Mouse (Mus musculus) midbrain, embryonic 16.5 days (tissue): Measurements from ENCODE around the gene Riok1. TPM values are rescaled to one million over a fixed set of nuclear protein-coding genes. Genes with fewer than 3 reads are reported as not detected.

Experiments
- ATAC-seq: fragments of 200-750 bp; cut with Nextera tagmentation; 2 replicates; pipeline ENCODE4 v1.8.0; 2017; ENCODE audit warnings: moderate TSS enrichment
- H3K27ac ChIP-seq: fragments of 300-500 bp; sonication (generic); 2 replicates; pipeline ENCODE4 v1.5.1; 2014; ENCODE audit warnings: mild to moderate bottlenecking, low read length, mixed read lengths
- H3K27me3 ChIP-seq: fragments of 300-500 bp; sonication (generic); 2 replicates; pipeline ENCODE4 v1.6.1; 2014; ENCODE audit warnings: low read depth, low read length, mixed read lengths; ENCODE audit not compliant: control insufficient read depth, insufficient read depth
- H3K36me3 ChIP-seq: fragments of 300-500 bp; sonication (generic); 2 replicates; pipeline ENCODE4 v1.6.1; 2014; ENCODE audit warnings: mild to moderate bottlenecking, low read length, moderate library complexity, mixed read lengths; ENCODE audit not compliant: control insufficient read depth, insufficient read depth
- H3K4me1 ChIP-seq: fragments of 300-500 bp; sonication (generic); 2 replicates; pipeline ENCODE4 v1.6.1; 2014; ENCODE audit warnings: mild to moderate bottlenecking, low read length, mixed read lengths; ENCODE audit not compliant: control insufficient read depth, insufficient read depth
- H3K4me2 ChIP-seq: fragments of 300-500 bp; sonication (generic); 2 replicates; pipeline ENCODE4 v1.6.1; 2014; ENCODE audit warnings: mild to moderate bottlenecking, low read length, mixed read lengths
- H3K4me3 ChIP-seq: fragments of 300-500 bp; sonication (generic); 2 replicates; pipeline ENCODE4 v1.5.1; 2014; ENCODE audit warnings: low read depth, mild to moderate bottlenecking, low read length, moderate library complexity, mixed read lengths
- H3K9ac ChIP-seq: fragments of 300-500 bp; sonication (generic); 2 replicates; pipeline ENCODE4 v1.6.1; 2014; ENCODE audit warnings: low read depth, low read length, mixed read lengths
- H3K9me3 ChIP-seq: fragments of 300-500 bp; sonication (generic); replicated peaks from 2 replicates; pipeline ENCODE4 v1.6.1; 2014; ENCODE audit warnings: mild to moderate bottlenecking, low read length, mixed read lengths; ENCODE audit not compliant: control insufficient read depth, poor library complexity, severe bottlenecking
- WGBS: fragments of 180-500 bp; shearing (Covaris S2); extraction: QIAGEN DNeasy Blood & Tissue Kit; methylation state at CpG from one replicate; pipeline ENCODE4 v1.1.7; 2014; 5-methylcytosine and 5-hydroxymethylcytosine counted together
- polyA plus RNA-seq: library from polyadenylated mRNA; unstranded; fragments of >200 nt; fragmentation: Nextera tagmentation; extraction: Ambion mirVana; gene quantifications from 2 replicates; pipeline ENCODE4 v1.2.1, GENCODE M21; 2015

Gene Riok1
- polyA plus RNA-seq, 1 experiment from 2014 or later, result 53.4 TPM

DNA sequence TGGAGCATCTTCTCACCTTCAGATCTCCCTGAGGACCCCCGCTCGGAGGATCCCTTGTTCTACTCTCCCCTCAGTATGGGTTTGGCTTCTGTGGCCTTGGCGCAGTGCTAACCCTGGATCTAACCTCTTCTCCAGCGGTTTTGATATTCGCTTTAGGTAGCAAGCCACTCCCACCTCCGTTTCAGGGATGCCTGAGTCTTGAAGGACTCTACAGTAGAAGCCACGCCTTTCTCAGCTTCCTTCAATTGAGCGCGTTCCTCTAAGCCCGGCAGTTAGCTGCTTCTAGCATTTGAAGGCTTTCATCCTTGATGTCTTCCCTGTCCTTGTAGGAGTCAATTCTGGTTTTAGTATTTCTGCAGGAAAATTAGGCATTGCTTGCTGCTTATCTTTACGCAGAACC is 40.3 kb downstream of the Riok1 start:
- Histone ChIP-seq H3K4me3 (no peak overlapping the region), H3K4me2 (no peak overlapping the region), H3K9me3 (no peaks in the 10 kb centered on the region), H3K9ac (no peak overlapping the region), H3K36me3 (no peaks in the 10 kb centered on the region), H3K27me3 (no peaks in the 10 kb centered on the region), H3K27ac (no peak overlapping the region), H3K4me1 (no peaks in the 10 kb centered on the region)
- ATAC-seq, result no peak
- 27% methylated on average over 11 of the region's 11 CpGs for WGBS

DNA sequence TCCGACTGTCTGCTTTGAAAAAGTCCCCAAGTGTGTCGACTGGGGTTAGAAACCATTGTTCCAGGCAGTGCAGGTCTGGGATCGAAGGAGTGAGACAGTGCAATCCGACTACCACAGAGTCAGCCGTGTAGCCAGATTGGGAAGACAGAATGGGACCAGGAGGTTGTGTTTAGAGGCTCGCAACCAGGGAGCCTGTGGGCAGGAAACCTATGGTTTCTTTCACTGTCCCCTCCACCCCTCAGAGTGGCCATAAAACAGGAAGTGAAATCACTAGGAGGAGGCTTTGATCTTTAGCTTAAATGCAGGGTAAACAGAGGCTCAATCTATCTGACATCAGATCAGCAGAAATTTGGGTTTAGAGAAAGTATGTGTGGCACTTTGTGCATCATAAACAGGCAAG is 42.0 kb downstream of the Riok1 start:
- Histone ChIP-seq H3K36me3 (no peaks in the 10 kb centered on the region), H3K9me3 (no peaks in the 10 kb centered on the region), H3K9ac (no peak overlapping the region), H3K4me3 (no peak overlapping the region), H3K27me3 (no peaks in the 10 kb centered on the region), H3K27ac (no peak overlapping the region), H3K4me2 (no peak overlapping the region), H3K4me1 (no peaks in the 10 kb centered on the region)
- ATAC-seq, result no peak
- 24% methylated on average over 6 of the region's 6 CpGs for WGBS

- Histone ChIP-seq H3K27me3 (no peaks in the 10 kb centered on the region), H3K9me3 (no peaks in the 10 kb centered on the region), H3K4me2 (no peak overlapping the region), H3K36me3 (no peaks in the 10 kb centered on the region), H3K4me1 (no peaks in the 10 kb centered on the region), H3K9ac (no peak overlapping the region), H3K4me3 (no peak overlapping the region), H3K27ac (no peak overlapping the region)
- no peak for ATAC-seq
- WGBS, result 90% methylated on average over 5 of the region's 5 CpGs
Measured at GRCm38 (mm10) chr13:38079366-38079765, 42.6 kb downstream of the Riok1 start.

DNA sequence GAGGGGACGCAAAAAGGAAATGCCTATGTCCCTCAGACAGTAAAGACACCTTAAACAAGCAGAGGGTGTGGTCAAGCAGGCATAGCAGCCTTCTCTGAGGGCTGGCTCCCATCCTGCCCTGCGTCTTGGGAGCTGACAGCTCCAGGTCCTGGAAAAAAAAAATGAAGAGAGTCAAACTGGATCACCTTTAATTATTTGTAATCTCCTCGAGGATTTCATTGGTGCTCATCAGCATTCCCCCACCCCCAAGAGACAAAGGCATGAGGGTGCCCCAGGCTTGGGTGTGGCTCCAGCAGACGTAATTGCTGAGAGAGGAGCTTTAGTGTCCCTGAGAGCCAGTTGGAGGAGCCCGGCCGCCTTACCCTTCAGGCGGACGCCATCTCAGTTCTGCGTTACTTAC is 43.2 kb downstream of the Riok1 start:
- 57% methylated on average over 9 of the region's 9 CpGs for WGBS

DNA sequence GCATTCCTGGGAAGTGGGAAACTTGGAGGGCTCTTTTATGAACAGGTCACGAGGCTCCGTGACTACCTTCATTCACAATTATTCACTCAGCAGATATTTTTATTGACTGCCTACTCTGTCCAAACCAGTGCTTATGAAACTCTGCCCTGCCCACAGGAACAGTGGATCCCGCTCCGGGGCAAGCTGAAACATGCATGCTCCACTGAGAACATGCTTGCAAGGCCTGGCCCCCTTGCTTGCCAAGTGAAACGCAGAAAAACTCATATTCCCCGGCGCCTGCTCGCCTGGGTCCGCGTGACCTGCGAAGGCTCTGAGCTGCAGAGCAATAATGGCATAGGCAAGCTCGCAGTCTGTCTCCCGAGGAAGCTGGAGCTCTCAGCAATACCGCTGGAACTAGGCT is 43.9 kb downstream of the Riok1 start:
- H3K27me3 ChIP-seq, result no peaks in the 10 kb centered on the region
- H3K27ac ChIP-seq, result no peak overlapping the region
- 86% methylated on average over 14 of the region's 14 CpGs for WGBS
- H3K9ac ChIP-seq, result no peak overlapping the region
- H3K9me3 ChIP-seq, result no peaks in the 10 kb centered on the region
- no peak overlapping the region for H3K4me2 ChIP-seq
- no peak for ATAC-seq
- H3K36me3 ChIP-seq, result no peaks in the 10 kb centered on the region
- H3K4me3 ChIP-seq, result no peak overlapping the region
- H3K4me1 ChIP-seq, result no peaks in the 10 kb centered on the region

More for the DNA sequence above, 43.2 kb downstream of the Riok1 start:
- Histone ChIP-seq H3K27me3 (no peaks in the 10 kb centered on the region), H3K4me1 (no peaks in the 10 kb centered on the region), H3K27ac (no peak overlapping the region), H3K9ac (no peak overlapping the region), H3K4me2 (no peak overlapping the region), H3K4me3 (no peak overlapping the region), H3K36me3 (no peaks in the 10 kb centered on the region), H3K9me3 (no peaks in the 10 kb centered on the region)
- no peak for ATAC-seq

DNA sequence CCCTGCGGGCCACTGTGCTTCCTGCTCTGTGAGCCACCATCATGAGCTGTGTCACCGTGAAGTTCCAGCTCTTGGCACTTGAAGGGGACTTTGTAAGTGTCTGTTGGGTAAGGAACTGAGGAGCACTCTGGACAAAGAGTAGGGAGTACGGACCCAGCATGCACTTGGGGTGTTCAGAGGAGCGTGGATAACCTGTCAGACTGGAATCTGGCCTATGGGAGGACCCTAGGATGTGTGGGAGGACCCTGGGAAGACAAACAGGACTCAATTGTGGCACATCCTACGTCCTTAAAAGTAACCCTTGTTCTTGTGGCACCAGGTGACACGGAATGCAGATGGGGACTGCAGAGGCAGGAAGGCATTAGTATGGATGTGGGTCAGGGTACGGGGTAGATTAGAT is 44.4 kb downstream of the Riok1 start:
- no peaks in the 10 kb centered on the region for H3K36me3 ChIP-seq
- 82% methylated on average over 7 of the region's 7 CpGs for WGBS
- no peak overlapping the region for H3K4me2 ChIP-seq
- H3K27me3 ChIP-seq, result no peaks in the 10 kb centered on the region
- ATAC-seq, result no peak
- H3K9ac ChIP-seq, result no peak overlapping the region
- no peaks in the 10 kb centered on the region for H3K9me3 ChIP-seq
- H3K27ac ChIP-seq, result no peak overlapping the region
- H3K4me1 ChIP-seq, result no peaks in the 10 kb centered on the region
- no peak overlapping the region for H3K4me3 ChIP-seq

DNA sequence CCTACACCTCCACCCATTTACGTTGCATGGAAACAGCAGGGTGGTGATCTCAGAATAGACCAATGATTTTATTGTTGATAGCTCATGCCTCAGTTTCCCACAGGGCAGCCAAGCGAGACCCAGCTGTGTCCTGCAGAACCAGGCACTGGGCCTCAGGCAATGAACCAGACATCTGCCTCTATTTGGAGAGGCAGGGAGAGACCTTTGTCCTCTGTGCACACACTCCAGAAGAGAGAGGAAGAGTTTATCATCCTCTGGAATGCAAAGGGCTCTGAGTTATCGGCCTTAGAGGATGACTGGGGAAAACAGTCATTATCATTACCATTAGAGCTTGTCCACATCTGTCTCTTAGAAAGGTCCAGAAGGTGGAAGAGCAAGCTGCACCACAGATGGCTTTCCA is 49.9 kb downstream of the Riok1 start:
- H3K9ac ChIP-seq, result no peak overlapping the region
- H3K27ac ChIP-seq, result no peak overlapping the region
- H3K4me2 ChIP-seq, result no peak overlapping the region
- no peaks in the 10 kb centered on the region for H3K27me3 ChIP-seq
- no peaks in the 10 kb centered on the region for H3K36me3 ChIP-seq
- WGBS, result 86% methylated on average over 3 of the region's 3 CpGs
- H3K4me3 ChIP-seq, result no peak overlapping the region
- no peaks in the 10 kb centered on the region for H3K4me1 ChIP-seq
- H3K9me3 ChIP-seq, result no peaks in the 10 kb centered on the region
- no peak for ATAC-seq

DNA sequence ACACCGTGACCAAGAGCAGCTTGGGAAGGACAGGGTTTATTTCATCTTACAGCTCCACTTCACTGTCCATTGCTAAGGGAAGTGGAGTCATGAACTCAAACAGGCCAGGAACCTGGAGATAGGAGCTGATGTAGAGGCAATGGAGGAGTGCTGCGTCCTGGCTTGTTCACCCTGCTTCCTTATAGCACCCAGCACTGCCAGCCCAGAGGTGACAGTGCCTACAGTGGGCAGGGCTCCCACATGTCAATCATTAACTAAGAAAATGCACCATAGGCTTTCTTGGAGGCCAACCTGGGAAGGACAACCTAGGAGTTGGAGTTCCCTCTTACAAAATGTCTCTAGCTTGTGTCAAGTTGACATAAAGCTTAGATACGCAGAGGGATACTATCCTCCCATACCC is 51.2 kb downstream of the Riok1 start:
- Histone ChIP-seq H3K4me1 (no peaks in the 10 kb centered on the region), H3K27me3 (no peaks in the 10 kb centered on the region), H3K9ac (no peak overlapping the region), H3K4me2 (no peak overlapping the region), H3K4me3 (no peak overlapping the region), H3K36me3 (no peaks in the 10 kb centered on the region), H3K9me3 (no peaks in the 10 kb centered on the region), H3K27ac (no peak overlapping the region)
- WGBS, result 88% methylated on average over 3 of the region's 3 CpGs
- no peak for ATAC-seq

DNA sequence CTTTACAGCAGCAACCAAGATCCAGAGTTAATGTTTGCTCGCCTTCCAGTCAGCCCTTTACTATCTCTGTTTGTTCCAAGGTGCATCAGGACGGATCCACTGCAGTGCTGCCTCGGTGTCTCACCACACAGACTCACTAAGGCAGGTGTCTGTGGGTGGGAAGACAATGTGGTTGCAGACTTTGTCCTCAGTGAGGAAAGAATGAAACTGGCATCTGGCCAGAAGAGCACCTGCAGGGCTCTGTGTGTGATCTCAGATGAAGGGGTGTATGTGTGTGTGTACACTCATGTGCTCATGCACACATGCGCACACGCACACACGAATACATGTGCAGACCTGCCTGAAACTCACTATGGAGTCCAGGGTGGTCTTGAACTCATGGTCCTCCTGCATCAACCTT is 52.7 kb downstream of the Riok1 start:
- no peak overlapping the region for H3K4me2 ChIP-seq
- H3K4me3 ChIP-seq, result no peak overlapping the region
- no peak for ATAC-seq
- no peaks in the 10 kb centered on the region for H3K27me3 ChIP-seq
- no peaks in the 10 kb centered on the region for H3K36me3 ChIP-seq
- no peak overlapping the region for H3K9ac ChIP-seq
- H3K9me3 ChIP-seq, result no peaks in the 10 kb centered on the region
- no peak overlapping the region for H3K27ac ChIP-seq
- H3K4me1 ChIP-seq, result no peaks in the 10 kb centered on the region
- WGBS, result 94% methylated on average over 6 of the region's 6 CpGs

DNA sequence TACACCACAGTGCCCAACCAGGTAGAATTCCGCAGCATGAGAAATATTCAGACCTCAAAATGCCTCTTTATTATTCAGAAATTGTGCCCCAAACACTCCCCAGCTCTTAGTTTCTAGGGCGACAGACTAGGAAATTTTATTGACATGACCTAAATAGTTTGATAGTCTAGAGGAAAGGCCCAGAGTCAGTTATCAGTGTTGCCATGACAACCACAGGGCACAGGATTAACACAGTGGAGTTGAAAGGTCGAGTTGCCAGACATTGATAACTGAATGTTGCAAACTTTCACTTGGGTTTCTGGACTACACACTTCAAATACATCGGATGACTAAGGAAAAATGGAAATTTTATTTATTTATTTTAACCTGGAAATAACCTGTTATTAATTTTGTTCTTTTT is 53.1 kb downstream of the Riok1 start:
- WGBS, result 51% methylated on average over 4 of the region's 4 CpGs
- no peak for ATAC-seq
- no peaks in the 10 kb centered on the region for H3K4me1 ChIP-seq
- no peak overlapping the region for H3K9ac ChIP-seq
- no peaks in the 10 kb centered on the region for H3K9me3 ChIP-seq
- no peak overlapping the region for H3K27ac ChIP-seq
- H3K4me2 ChIP-seq, result no peak overlapping the region
- H3K27me3 ChIP-seq, result no peaks in the 10 kb centered on the region
- no peak overlapping the region for H3K4me3 ChIP-seq
- no peaks in the 10 kb centered on the region for H3K36me3 ChIP-seq
